Mouse (Mus musculus): ENCODE measurements around the gene Hand1.
"Not testable (repeated sequence)": the region's sequence is repeated elsewhere in the genome, so short reads cannot be mapped to it uniquely, and the experiment has no call there.

Gene Hand1

GRCm38 (mm10) chr11:57833296-57833977, 819 bp upstream of the Hand1 start:
- DNase-seq (ENCODE audit: low spot score in 2 of 2) = no peak

GRCm38 (mm10) chr11:57831861-57832260, 757 bp downstream of the Hand1 start:
- no peak for DNase-seq (ENCODE audit: low spot score in 2 of 2)

- DNase-seq (ENCODE audit: low spot score in 2 of 2) = no peak
Measured at GRCm38 (mm10) chr11:57831281-57831781, 1.3 kb downstream of the Hand1 start.

- DNase-seq (ENCODE audit: low spot score in 2 of 2) = no peak
Measured at GRCm38 (mm10) chr11:57829871-57830775, 2.5 kb downstream of the Hand1 start.

GRCm38 (mm10) chr11:57828955-57829870, 3.4 kb downstream of the Hand1 start:
- no peak for DNase-seq (ENCODE audit: low spot score in 2 of 2)

GRCm38 (mm10) chr11:57827915-57828545, 4.6 kb downstream of the Hand1 start:
- DNase-seq (ENCODE audit: low spot score in 2 of 2) = peak in 1 of 2 experiments; percentile 12

- peak; percentile 30 to 33 for DNase-seq (ENCODE audit: low spot score in 2 of 2)
Measured at GRCm38 (mm10) chr11:57827048-57827914, 5.3 kb downstream of the Hand1 start.

GRCm38 (mm10) chr11:57825234-57825633, 7.4 kb downstream of the Hand1 start:
- peak in 1 of 2 experiments; percentile 16 for DNase-seq (ENCODE audit: low spot score in 2 of 2)

- no peak for DNase-seq (ENCODE audit: low spot score in 2 of 2)
Measured at GRCm38 (mm10) chr11:57823714-57824113, 8.9 kb downstream of the Hand1 start.

GRCm38 (mm10) chr11:57823159-57823558, 9.5 kb downstream of the Hand1 start:
- not testable (repeated sequence) for DNase-seq (ENCODE audit: low spot score in 2 of 2)

GRCm38 (mm10) chr11:57819999-57820581, 12.5 kb downstream of the Hand1 start:
- DNase-seq (ENCODE audit: low spot score in 2 of 2) = peak; percentile 47 to 91

- peak in 1 of 2 experiments; percentile 17 for DNase-seq (ENCODE audit: low spot score in 2 of 2)
Measured at GRCm38 (mm10) chr11:57818189-57818588, 14.4 kb downstream of the Hand1 start.

GRCm38 (mm10) chr11:57813641-57814040, 19.0 kb downstream of the Hand1 start:
- no peak for DNase-seq (ENCODE audit: low spot score in 2 of 2)

- DNase-seq (ENCODE audit: low spot score in 2 of 2) = no peak
Measured at GRCm38 (mm10) chr11:57812212-57812611, 20.4 kb downstream of the Hand1 start.

GRCm38 (mm10) chr11:57811006-57811405, 21.6 kb downstream of the Hand1 start:
- DNase-seq (ENCODE audit: low spot score in 2 of 2) = no peak

GRCm38 (mm10) chr11:57809732-57810098, 22.9 kb downstream of the Hand1 start:
- no peak for DNase-seq (ENCODE audit: low spot score in 2 of 2)

GRCm38 (mm10) chr11:57809017-57809731, 23.4 kb downstream of the Hand1 start:
- no peak for DNase-seq (ENCODE audit: low spot score in 2 of 2)

- DNase-seq (ENCODE audit: low spot score in 2 of 2) = no peak
Measured at GRCm38 (mm10) chr11:57805047-57805446, 27.6 kb downstream of the Hand1 start.

- peak in 1 of 2 experiments; percentile 32 for DNase-seq (ENCODE audit: low spot score in 2 of 2)
Measured at GRCm38 (mm10) chr11:57802511-57802870, 30.1 kb downstream of the Hand1 start.
